Mouse (Mus musculus) thymus, postnatal 14 days (tissue): ENCODE data around the gene Gm3625.
A peak's percentile ranks its signal among the peaks of the same experiment; 100 is the strongest.
"Not testable (repeated sequence)": the region's sequence is repeated elsewhere in the genome, so short reads cannot be mapped to it uniquely, and the experiment has no call there.

Experiments used
- DNase-seq: peaks from one replicate; pipeline ENCODE4 v3.0.0; 2021

Gm3625 gene

GRCm38 (mm10) chr12:4553704-4554103 is 39.0 kb downstream of the Gm3625 start:
- not testable (repeated sequence) for DNase-seq

GRCm38 (mm10) chr12:4548053-4549013 is 44.4 kb downstream of the Gm3625 start:
- DNase-seq: peak; percentile 80

- no peak for DNase-seq
Measured at GRCm38 (mm10) chr12:4547557-4547956, 45.2 kb downstream of the Gm3625 start.

DNA sequence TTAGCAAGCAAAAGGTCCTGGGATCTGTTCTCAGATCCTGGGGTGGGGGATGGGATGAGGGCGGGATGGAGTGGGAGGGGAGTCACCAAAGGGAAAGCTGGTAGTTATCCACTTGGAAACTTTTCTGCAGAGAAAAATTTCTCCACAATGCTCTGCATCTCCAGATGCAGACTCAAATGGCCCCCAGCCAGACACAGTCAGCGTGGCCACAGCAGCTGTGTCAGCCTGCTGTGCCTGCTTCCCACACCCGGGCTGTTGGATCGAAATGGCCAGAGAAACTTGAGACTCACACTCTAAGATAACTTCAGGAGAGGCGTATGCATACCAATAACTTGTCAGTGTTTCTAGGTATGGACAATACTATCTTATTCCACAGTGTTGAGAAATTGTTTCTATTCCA is 46.2 kb downstream of the Gm3625 start:
- no peak for DNase-seq

DNA sequence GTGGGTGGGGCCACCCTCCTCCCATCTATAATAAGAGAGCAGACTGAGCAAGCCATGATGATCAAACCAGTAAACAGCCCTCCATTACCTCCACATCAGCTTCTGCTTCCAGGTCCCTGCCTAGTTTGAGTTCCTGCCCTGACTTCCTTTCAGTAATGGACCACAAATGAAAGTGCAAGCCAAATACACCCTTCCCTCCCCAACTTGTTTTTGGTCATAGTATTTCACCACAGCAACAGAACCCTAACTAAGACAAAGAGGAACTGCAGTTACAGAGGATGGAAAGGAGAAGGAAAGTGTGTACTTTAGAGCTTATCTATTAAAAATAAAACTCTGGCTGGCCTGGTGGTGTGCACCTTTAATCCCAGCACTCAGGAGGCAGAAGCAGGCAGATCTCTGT is 47.3 kb downstream of the Gm3625 start:
- DNase-seq: no peak

- no peak for DNase-seq
Measured at GRCm38 (mm10) chr12:4544400-4544919, 48.3 kb downstream of the Gm3625 start.
